Mouse (Mus musculus): ENCODE measurements around the gene Trappc10. TPM values are rescaled to one million over a fixed set of nuclear protein-coding genes. Genes with fewer than 3 reads are reported as not detected.

The Trappc10 gene
- polyA plus RNA-seq, 1 experiment: 76.1 TPM

DNA sequence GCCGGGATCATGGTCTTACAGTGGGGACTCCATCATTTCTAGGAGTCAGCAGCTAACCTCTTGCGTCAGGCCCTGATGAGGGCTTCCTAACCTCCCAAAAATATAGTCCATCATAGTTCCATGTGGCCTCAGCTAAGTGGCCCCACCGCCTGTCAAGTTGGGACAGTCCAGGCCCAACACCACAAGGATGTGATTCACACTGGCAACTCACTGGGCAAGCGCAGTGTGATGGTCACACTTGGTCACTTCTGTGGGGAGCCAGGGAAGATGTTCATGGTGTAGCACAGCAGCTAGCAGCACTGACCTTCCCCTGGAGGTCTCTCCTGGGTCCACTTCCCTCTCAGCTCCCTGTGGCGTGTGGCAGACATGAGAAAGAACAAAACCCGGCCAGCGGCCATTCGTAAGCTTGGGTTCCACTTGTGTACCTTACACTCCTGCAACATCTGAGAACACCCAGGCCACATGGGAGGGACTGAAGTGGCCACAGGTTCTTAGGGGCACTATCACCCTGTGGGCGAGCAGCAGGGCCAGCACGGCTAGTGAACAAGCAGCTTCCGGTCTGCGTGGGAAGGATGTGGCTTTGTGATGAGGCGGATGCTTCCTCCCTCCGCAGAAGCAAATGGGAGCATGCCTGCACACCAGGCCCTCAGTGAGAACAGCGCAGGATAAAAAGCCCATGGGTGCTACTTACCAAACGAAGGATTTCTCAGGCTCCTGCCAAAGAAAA, 83.9 kb downstream of the Trappc10 start:
- DNase-seq (ENCODE audit: low read depth): no peak

DNA sequence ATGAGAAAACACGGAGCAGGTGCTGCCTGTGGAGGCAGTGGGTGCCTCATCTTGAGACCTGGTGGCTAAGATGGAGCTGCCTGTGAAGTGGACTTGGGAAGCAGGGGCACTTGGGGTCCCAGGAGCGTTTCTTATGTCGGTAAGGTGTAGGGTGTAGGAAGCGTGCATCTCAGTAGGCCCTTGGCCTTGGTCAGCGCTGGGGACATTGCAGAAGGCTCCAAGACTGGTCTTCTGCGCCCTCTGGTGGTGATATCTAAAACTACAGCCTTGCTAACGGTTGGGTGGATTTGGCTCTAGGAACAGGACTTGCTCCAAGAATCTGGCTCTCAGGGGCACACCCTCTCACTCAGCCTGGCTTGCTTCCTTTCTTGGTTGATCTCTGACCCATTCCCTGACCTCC, 84.5 kb downstream of the Trappc10 start:
- DNase-seq (ENCODE audit: low read depth): no peak

DNA sequence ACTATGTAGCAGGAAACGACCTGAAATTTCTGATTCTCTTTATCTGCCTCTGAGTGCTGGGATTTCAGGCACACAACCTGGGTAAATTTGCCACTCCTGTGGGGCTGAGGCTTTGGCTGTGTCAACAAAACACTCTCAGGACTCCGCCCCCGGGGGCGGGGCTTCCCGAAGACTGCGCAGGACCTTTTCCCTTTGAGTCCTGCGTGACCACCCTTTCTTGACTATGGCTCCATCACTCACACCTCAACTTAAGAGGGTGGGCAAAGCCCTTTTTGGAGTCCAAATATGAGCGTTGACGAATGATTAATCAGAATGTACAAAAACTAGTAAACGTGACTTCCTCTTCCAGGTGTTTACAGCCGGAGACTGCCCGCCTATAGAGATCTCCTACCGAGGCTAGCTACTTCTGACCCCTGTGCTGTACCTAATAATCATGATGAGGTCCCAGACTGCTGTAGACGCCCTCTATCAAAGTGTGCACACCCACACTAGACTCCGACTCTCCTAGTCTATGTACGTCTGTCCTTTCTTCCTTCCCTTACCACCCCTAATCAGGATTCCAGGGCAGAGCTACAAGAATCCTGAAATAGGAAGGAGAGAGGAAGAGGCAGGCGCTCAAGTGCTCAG, 85.1 kb downstream of the Trappc10 start:
- no peak for DNase-seq (ENCODE audit: low read depth)

DNA sequence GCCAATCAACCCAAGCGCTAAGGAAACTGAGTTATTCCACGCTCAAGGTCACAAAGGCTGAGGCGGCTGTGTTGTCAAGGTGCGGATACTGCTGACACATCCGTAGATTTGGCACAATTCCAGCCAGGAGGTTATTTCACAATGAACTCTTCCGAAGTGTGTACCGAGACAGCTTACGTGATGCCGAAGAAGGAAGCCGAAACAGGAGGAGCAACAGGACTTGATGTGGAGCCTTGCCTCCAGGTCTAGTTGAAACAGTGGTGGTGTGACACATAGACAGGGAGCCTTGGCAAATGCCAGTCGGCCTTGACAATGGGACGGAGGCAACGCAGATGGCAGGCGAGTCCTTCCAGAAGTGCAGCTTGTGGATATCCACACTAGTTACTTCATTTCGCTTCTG, 86.4 kb downstream of the Trappc10 start:
- DNase-seq (ENCODE audit: low read depth): peak; percentile 66

DNA sequence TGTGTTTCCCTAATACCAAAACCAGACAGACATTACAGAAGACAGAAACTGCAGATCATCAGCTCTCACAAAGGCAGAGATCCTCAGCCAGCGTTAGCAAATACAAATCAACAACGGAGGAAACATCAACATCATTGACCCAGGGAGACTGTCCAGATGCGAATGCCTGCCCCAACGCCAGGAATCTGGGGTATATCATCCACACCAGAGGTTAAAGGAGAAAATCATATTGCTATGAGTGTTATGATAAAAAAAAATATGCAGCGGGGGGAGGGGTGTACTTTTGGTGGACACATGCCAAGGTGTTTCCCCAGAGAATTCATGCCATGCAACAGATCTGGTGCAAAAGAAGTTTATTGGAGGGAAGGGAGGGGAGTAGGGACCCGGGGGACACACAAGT, 87.5 kb downstream of the Trappc10 start:
- no peak for DNase-seq (ENCODE audit: low read depth)

DNA sequence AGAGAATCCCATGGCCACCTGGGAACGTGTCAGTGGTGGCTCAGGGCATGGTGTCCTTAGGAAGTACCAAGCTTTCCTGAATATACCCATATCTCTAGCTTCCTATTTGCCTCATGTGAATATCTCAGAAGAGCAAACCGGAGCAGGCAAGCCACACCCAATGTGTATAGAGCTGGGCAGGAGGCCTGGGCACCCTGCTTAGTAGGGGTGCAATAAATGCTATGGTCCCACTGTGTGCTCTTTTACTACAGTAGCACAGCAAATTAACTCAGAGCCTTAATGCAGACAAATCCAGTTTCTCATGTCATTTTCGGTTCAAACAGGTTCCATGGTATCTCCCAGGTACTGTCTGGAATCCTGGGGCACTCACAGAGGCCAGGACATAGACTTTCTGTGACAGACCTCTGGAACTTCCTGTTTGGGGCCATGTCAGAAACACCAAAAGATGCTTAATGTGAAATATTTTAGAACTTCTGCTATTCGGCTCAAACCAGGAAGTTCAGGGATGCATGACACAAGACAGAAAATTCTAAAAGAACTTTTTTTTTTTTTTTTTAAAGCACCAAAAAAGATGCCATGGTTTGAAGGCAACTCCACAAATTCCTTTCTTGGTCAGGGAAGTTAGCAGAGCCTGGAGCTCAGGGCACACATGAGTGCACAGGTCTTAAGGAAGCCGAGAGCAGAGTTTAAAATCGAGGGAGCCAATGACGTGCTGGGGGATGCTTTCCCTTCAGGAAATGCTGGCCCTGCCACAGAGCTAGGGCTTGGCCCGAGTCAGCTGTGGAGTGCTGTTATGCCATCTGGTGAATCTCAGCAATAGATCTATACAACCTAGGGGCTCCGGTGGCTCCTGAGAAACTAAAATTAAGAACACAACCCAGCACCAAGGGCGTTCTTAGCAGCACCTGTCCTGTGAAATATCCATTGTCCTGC, 95.3 kb downstream of the Trappc10 start:
- no peak for DNase-seq (ENCODE audit: low read depth)

DNA sequence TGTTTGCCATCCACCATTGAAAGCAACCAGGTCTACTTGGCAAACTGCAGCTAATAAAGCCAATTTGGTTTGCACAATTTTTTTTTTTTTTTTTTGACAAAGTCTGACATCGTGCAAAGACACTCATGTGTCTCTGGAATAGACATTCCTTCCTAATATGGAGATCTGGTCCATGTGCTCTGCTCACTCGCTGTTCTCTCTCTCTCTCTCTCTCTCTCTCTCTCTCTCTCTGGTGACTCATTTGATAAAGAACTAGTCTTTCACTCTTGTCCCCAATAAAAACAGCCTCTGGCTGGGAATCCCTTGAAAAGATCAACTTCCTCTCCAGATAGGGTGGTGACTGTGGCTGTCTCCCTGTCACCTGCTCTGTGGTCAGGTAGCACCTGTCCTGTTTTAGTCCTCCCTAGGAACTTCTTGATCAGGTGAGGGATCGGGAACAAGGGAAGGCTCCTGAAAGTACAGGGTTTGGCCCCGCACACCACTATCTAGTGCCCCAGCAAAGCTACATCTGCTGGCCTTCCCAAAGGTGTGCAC, 96.5 kb downstream of the Trappc10 start:
- DNase-seq (ENCODE audit: low read depth): no peak

DNA sequence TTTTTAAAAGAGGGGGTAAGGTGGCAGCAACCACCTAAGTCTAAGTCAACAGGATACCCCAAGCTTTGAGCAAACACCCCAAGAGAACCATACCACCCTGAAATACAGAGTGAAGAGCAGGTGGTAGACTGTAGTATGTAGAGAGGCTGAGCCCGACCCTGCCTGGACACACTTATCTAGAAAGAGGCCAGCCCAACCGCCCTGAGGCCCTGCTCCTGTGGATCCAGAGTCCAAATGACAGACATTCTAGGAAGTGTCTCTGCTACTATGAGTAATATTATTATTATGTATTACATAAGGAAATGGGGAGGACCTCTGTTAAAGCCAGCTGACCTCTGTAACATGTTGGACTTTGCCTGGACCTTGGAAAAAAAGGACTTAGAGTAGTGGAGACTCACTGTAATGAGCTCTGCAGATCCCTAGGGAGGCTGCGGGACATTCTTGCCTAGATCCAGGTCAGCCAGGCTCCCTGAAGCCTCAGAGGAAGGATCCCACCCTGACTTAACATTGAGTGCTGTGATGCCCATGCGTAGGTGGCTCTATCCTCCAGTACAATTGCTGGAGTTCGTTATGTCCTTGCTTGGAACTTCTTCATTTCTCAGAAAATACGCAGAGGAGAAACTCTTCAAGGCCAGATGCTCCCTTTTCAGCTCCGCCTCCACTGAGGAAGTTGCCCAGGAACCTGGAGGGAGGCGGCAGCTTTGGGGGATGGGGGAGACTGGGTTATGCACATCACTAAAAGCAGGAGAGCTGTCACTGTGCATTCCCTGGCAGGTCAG, 100.5 kb downstream of the Trappc10 start:
- DNase-seq (ENCODE audit: low read depth): no peak

DNA sequence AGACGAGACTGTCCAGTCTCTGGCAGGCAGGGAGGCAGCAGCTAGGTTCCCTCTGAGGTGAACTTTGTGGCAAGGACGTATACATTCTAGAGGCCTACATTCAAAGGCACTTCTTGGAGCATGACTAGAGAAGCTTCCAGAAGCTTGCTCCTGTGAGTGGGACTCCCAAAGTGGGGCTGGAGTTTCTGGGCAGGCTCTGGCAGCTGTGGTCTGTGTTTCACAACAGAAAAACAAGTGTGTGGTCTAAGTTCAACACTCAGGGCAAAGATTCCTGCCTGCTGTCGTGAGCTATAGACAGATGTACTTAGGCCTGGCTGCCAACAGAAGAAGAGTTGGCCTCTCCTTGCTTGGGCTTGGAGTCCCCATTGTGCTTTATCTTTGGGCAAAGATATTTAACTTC, 103.6 kb downstream of the Trappc10 start:
- no peak for DNase-seq (ENCODE audit: low read depth)

DNA sequence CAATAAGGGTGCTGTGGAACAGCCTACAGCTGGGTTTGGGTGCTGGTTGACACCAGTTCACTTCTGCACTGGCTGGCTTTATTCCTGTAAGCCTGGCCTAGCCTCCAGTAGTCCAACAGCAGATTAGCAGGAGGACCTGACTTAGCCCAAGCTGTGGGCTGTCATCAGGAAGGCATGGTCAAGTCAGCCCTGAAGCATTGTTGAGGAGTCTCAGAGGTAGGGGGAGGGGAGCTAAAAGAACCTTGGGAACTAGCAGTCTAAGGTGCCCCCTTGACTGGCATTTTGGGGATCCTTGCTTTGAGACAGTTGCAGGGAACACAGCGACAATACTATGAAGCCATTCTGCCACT, 104.2 kb downstream of the Trappc10 start:
- no peak for DNase-seq (ENCODE audit: low read depth)

DNA sequence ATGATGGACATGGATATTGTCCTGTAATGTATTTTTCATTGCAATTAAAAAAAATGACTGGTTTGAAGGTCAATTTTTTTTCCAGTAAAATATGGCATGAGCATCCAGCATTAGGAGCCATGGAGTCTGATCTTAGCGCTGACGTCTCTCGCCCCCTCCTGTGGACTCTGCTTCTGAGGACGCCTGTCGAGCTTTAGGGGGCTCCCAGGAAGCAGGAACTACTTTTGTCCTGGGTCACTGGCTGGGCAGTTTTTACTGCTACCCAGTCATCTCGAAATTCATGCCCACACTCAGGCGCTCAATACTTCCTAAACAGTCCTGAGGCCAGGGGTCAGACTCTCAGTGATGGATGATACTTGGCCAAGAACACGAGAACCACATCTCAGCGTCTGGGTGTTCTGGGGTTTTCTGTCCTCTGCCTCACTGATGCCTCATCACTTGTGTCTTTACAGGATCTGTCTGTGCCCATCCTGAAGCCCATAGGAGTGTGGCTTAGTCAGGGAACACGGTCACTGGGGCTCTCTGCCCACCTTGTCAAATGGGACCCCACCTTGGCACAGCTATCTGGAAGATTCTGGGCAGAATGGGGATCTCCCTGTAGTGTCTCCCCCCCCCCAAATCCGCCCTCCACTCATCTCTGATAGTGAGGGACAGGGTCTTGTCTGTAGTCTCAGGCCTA, 104.7 kb downstream of the Trappc10 start:
- DNase-seq (ENCODE audit: low read depth): no peak

DNA sequence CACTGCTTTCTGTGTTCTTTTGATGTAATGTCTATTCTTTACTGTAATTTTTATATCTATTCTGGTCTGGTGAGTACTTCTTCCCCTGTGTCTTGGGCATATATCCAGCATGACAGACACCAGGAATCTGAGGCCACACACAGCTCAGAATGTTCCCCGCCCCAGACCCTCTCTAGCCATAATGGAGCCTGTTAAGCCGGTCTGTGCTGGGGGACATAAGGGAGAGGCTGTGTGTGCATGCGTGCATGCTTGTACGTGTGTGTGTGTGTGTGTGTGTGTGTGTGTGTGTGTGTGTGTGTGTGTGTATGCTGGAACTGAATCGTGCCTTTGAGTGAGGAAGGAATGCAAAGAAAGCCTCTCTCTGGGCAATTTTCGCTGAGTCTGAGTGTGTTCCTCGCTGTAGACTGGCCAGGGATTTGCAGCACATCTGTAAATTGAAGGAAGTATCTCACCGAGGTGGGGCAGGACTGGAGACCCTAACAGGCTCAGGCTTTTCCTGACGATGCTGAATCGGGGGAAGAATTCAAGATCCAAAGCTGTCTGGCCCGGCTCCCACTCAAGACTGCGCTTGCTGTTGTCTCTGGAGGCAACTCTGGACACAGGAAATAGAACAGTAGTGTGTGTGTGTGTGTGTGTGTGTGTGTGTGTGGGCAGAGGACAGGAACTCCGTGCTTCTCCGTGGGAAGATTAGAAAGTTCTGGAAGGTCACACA, 105.5 kb downstream of the Trappc10 start:
- DNase-seq (ENCODE audit: low read depth): no peak

DNA sequence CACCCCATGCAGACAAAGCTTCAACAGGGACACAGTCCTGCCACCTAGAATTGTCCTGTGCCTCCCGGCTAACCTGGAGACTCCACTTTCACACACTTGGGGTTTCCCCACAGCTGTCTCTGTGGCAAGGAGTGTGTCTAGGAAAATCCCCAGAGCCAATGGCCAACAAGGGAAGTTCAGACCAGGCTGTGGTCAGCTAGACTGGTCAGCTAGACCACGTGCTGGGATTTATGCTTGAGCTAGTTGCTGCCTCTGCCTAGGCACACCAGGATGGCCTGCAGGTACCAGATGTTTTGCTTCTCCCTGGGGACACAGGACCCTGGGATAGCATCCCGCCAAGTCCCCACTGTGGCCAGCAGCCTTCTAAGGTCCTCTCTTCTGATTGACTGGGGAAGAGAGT, 107.2 kb downstream of the Trappc10 start:
- no peak for DNase-seq (ENCODE audit: low read depth)

Other genes with a start within 250 kb of the Trappc10 start
- gene Pfkl, start 234.6 kb downstream of the Trappc10 start, polyA plus RNA-seq (2012; rRNA removed): 115 and 175 TPM in 2 replicates
- gene Dnmt3l, start 202.7 kb downstream of the Trappc10 start, polyA plus RNA-seq (2012; rRNA removed): 1.2 and 6.6 TPM in 2 replicates
- gene Aire, start 201.0 kb downstream of the Trappc10 start, polyA plus RNA-seq (2012; rRNA removed): 0.99 and 1.00 TPM in 2 replicates
- 25.3 and 31.3 TPM in 2 replicates for gene Icosl, start 175.3 kb downstream of the Trappc10 start, polyA plus RNA-seq (2012; rRNA removed)
- 111 and 126 TPM in 2 replicates for gene D10Jhu81e, start 74.9 kb downstream of the Trappc10 start, polyA plus RNA-seq (2012; rRNA removed)
- gene Pwp2, start 59.5 kb downstream of the Trappc10 start, polyA plus RNA-seq (2012; rRNA removed): 7.9 and 9.8 TPM in 2 replicates
- gene Agpat3, start 107.8 kb upstream of the Trappc10 start, polyA plus RNA-seq (2012; rRNA removed): 625 and 807 TPM in 2 replicates
- 94.1 and 150 TPM in 2 replicates for gene Rrp1, start 168.4 kb upstream of the Trappc10 start, polyA plus RNA-seq (2012; rRNA removed)
- gene Cstb, start 181.0 kb upstream of the Trappc10 start, polyA plus RNA-seq (2012; rRNA removed): 127 and 151 TPM in 2 replicates
- 55.9 and 68.6 TPM in 2 replicates for gene Pdxk, start 220.3 kb upstream of the Trappc10 start, polyA plus RNA-seq (2012; rRNA removed)